Mouse (Mus musculus): Measurements from ENCODE around the gene Gkap1. TPM values are rescaled to one million over a fixed set of nuclear protein-coding genes. Genes with fewer than 3 reads are reported as not detected.

Gene Gkap1
- total and polyA plus RNA-seq, 2 experiments from 2014 or later = 26.3 to 27.4 TPM

GRCm38 (mm10) chr13:58204202-58204601, 71.3 kb downstream of the Gkap1 start:
- TF ChIP-seq CTCF (IDR thresholded peaks at IDR 0.05; ENCODE audit: low read depth) = no peak
- no peaks in the 10 kb centered on the region for H3K36me3 ChIP-seq (ENCODE audit: insufficient read depth)
- 98% methylated on average over 3 of the region's 3 CpGs for WGBS

GRCm38 (mm10) chr13:58202903-58203302, 72.6 kb downstream of the Gkap1 start:
- ATAC-seq = no peak
- H3K4me2 ChIP-seq (ENCODE audit: low read depth) = no peak overlapping the region
- no peaks in the 10 kb centered on the region for H3K27me3 ChIP-seq (ENCODE audit: insufficient read depth, low read length)
- H3K4me1 ChIP-seq (ENCODE audit: insufficient read depth) = no peaks in the 10 kb centered on the region
- no peak for DNase-seq
- 93% methylated on average over 1 of the region's 1 CpGs for WGBS
- no peak for TF ChIP-seq CTCF (IDR thresholded peaks at IDR 0.05; ENCODE audit: low read depth)
- H3K9me3 ChIP-seq (ENCODE audit: low read length) = no peaks in the 10 kb centered on the region
- no peak overlapping the region for H3K27ac ChIP-seq (ENCODE audit: low read depth, low read length)
- H3K4me3 ChIP-seq (ENCODE audit: low read depth, low read length) = no peak overlapping the region
- H3K36me3 ChIP-seq (ENCODE audit: insufficient read depth) = 0 out of 2 replicates have a peak, but pooled peaks cover 3% of the 10 kb centered on the region
- no peak overlapping the region for H3K9ac ChIP-seq

More at GRCm38 (mm10) chr13:58204202-58204601, 71.3 kb downstream of the Gkap1 start:
- no peaks in the 10 kb centered on the region for H3K27me3 ChIP-seq (ENCODE audit: insufficient read depth, low read length)
- H3K9me3 ChIP-seq (ENCODE audit: low read length) = no peaks in the 10 kb centered on the region
- H3K4me3 ChIP-seq (ENCODE audit: low read depth, low read length) = no peak overlapping the region
- H3K9ac ChIP-seq = no peak overlapping the region
- H3K4me2 ChIP-seq (ENCODE audit: low read depth) = no peak overlapping the region
- H3K4me1 ChIP-seq (ENCODE audit: insufficient read depth) = no peaks in the 10 kb centered on the region
- ATAC-seq (no peak), DNase-seq (no peak)
- H3K27ac ChIP-seq (ENCODE audit: low read depth, low read length) = no peak overlapping the region

GRCm38 (mm10) chr13:58201908-58202307, 73.6 kb downstream of the Gkap1 start:
- no peaks in the 10 kb centered on the region for H3K27me3 ChIP-seq (ENCODE audit: insufficient read depth, low read length)
- no peak overlapping the region for H3K4me2 ChIP-seq (ENCODE audit: low read depth)
- no peak overlapping the region for H3K4me3 ChIP-seq (ENCODE audit: low read depth, low read length)
- H3K27ac ChIP-seq (ENCODE audit: low read depth, low read length) = no peak overlapping the region
- ATAC-seq = no peak
- 92% methylated on average over 3 of the region's 3 CpGs for WGBS
- H3K9me3 ChIP-seq (ENCODE audit: low read length) = no peaks in the 10 kb centered on the region
- no peak for TF ChIP-seq CTCF (IDR thresholded peaks at IDR 0.05; ENCODE audit: low read depth)
- no peaks in the 10 kb centered on the region for H3K4me1 ChIP-seq (ENCODE audit: insufficient read depth)
- H3K9ac ChIP-seq = no peak overlapping the region
- peaks cover 13% of the 10 kb centered on the region; the same call in 1 of the 2 replicates for H3K36me3 ChIP-seq (ENCODE audit: insufficient read depth)
- no peak for DNase-seq

- no peak for ATAC-seq
- 86% methylated on average over 6 of the region's 6 CpGs for WGBS
- no peaks in the 10 kb centered on the region for H3K27me3 ChIP-seq (ENCODE audit: insufficient read depth, low read length)
- H3K36me3 ChIP-seq (ENCODE audit: insufficient read depth) = peaks cover 16% of the 10 kb centered on the region; the same call in 1 of the 2 replicates
- H3K4me1 ChIP-seq (ENCODE audit: insufficient read depth) = no peaks in the 10 kb centered on the region
- H3K4me3 ChIP-seq (ENCODE audit: low read depth, low read length) = no peak overlapping the region
- H3K4me2 ChIP-seq (ENCODE audit: low read depth) = no peak overlapping the region
- H3K27ac ChIP-seq (ENCODE audit: low read depth, low read length) = no peak overlapping the region
- no peaks in the 10 kb centered on the region for H3K9me3 ChIP-seq (ENCODE audit: low read length)
- no peak for TF ChIP-seq CTCF (IDR thresholded peaks at IDR 0.05; ENCODE audit: low read depth)
- no peak overlapping the region for H3K9ac ChIP-seq
- no peak for DNase-seq
These were observed 74.2 kb downstream of the Gkap1 start for GRCm38 (mm10) chr13:58201343-58201742.

GRCm38 (mm10) chr13:58197981-58198640, 77.4 kb downstream of the Gkap1 start:
- no peaks in the 10 kb centered on the region for H3K27me3 ChIP-seq (ENCODE audit: insufficient read depth, low read length)
- H3K4me3 ChIP-seq (ENCODE audit: low read depth, low read length) = no peak overlapping the region
- no peaks in the 10 kb centered on the region for H3K9me3 ChIP-seq (ENCODE audit: low read length)
- ATAC-seq (no peak), DNase-seq (no peak)
- H3K4me1 ChIP-seq (ENCODE audit: insufficient read depth) = no peaks in the 10 kb centered on the region
- no peak for TF ChIP-seq CTCF (IDR thresholded peaks at IDR 0.05; ENCODE audit: low read depth)
- WGBS = 93% methylated on average over 7 of the region's 7 CpGs
- no peak overlapping the region for H3K9ac ChIP-seq
- H3K4me2 ChIP-seq (ENCODE audit: low read depth) = no peak overlapping the region
- H3K27ac ChIP-seq (ENCODE audit: low read depth, low read length) = no peak overlapping the region
- H3K36me3 ChIP-seq (ENCODE audit: insufficient read depth) = peaks cover 29% of the 10 kb centered on the region

- 76% methylated on average over 3 of the region's 3 CpGs for WGBS
- no peak overlapping the region for H3K27ac ChIP-seq (ENCODE audit: low read depth, low read length)
- H3K36me3 ChIP-seq (ENCODE audit: insufficient read depth) = peaks cover 33% of the 10 kb centered on the region
- TF ChIP-seq CTCF (IDR thresholded peaks at IDR 0.05; ENCODE audit: low read depth) = no peak
- no peak overlapping the region for H3K4me2 ChIP-seq (ENCODE audit: low read depth)
- no peaks in the 10 kb centered on the region for H3K9me3 ChIP-seq (ENCODE audit: low read length)
- ATAC-seq = no peak
- H3K4me3 ChIP-seq (ENCODE audit: low read depth, low read length) = no peak overlapping the region
- H3K9ac ChIP-seq = no peak overlapping the region
- H3K4me1 ChIP-seq (ENCODE audit: insufficient read depth) = no peaks in the 10 kb centered on the region
- H3K27me3 ChIP-seq (ENCODE audit: insufficient read depth, low read length) = no peaks in the 10 kb centered on the region
- no peak for DNase-seq
These were observed 78.3 kb downstream of the Gkap1 start for GRCm38 (mm10) chr13:58197211-58197610.

- H3K4me2 ChIP-seq (ENCODE audit: low read depth) = no peak overlapping the region
- no peak for TF ChIP-seq CTCF (IDR thresholded peaks at IDR 0.05; ENCODE audit: low read depth)
- H3K36me3 ChIP-seq (ENCODE audit: insufficient read depth) = peaks cover 52% of the 10 kb centered on the region
- no peak for ATAC-seq
- no peaks in the 10 kb centered on the region for H3K27me3 ChIP-seq (ENCODE audit: insufficient read depth, low read length)
- no peak overlapping the region for H3K9ac ChIP-seq
- DNase-seq = no peak
- H3K9me3 ChIP-seq (ENCODE audit: low read length) = no peaks in the 10 kb centered on the region
- 77% methylated on average over 3 of the region's 3 CpGs for WGBS
- H3K4me3 ChIP-seq (ENCODE audit: low read depth, low read length) = no peak overlapping the region
- H3K4me1 ChIP-seq (ENCODE audit: insufficient read depth) = no peaks in the 10 kb centered on the region
- H3K27ac ChIP-seq (ENCODE audit: low read depth, low read length) = no peak overlapping the region
These were observed 80.6 kb downstream of the Gkap1 start for GRCm38 (mm10) chr13:58194908-58195307.
